Mouse (Mus musculus): ENCODE results near the gene Wfdc3. TPM values are rescaled to one million over a fixed set of nuclear protein-coding genes. Genes with fewer than 3 reads are reported as not detected.
A peak's percentile ranks its signal among the peaks of the same experiment; 100 is the strongest.
"Not testable (repeated sequence)": the region's sequence is repeated elsewhere in the genome, so short reads cannot be mapped to it uniquely, and the experiment has no call there.

Gene Wfdc3
- total RNA-seq, 1 experiment from 2014 or later: 0.58 TPM

- no peak for ATAC-seq (ENCODE audit: extremely low read depth, insufficient number of reproducible peaks, low FRiP score, poor library complexity, severe bottlenecking)
Observed at GRCm38 (mm10) chr2:164752454-164752853, 6.7 kb upstream of the Wfdc3 start.

DNA sequence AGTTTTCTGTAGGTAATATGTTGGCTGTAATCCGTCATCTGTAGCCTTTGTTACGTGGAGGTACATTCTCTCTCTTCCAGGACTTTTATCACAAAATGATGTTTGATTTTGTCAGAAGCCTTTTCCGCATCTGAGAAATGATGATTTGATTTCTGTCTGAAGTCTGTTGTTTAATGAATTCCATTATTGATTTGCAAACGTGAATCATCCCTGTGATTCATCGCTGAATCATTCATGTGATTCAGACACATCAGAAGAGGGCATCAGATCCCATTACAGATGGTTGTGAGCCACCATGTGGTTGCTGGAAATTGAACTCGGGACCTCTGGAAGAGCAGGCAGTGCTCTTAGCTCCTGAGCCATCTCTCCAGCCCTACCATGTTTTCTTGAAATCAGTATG, 3.3 kb upstream of the Wfdc3 start:
- ATAC-seq (ENCODE audit: extremely low read depth, insufficient number of reproducible peaks, low FRiP score, poor library complexity, severe bottlenecking): no peak

- ATAC-seq (ENCODE audit: extremely low read depth, insufficient number of reproducible peaks, low FRiP score, poor library complexity, severe bottlenecking): no peak
Observed at GRCm38 (mm10) chr2:164748191-164748590, 2.5 kb upstream of the Wfdc3 start.

- ATAC-seq (ENCODE audit: extremely low read depth, insufficient number of reproducible peaks, low FRiP score, poor library complexity, severe bottlenecking): no peak
Observed at GRCm38 (mm10) chr2:164746693-164747092, 962 bp upstream of the Wfdc3 start.

DNA sequence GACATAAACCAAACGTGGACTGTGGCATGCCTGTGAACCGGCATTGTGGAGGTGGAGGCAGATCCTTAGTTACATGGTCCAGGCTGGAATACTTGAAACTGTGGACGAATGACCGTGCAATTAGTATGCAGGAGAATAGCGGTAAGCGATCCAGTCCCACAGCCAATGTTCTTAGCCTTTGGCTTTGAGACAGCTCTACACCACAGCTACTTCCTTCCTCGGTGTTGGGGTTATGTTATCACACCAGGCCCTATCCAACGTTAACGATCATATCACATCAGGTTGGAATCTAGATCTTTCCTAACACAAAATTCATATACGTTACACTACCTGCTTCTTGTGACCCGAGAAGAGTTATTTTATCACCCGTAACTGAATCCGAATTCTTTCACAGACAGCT, 744 bp downstream of the Wfdc3 start:
- no peak for ATAC-seq (ENCODE audit: extremely low read depth, insufficient number of reproducible peaks, low FRiP score, poor library complexity, severe bottlenecking)

DNA sequence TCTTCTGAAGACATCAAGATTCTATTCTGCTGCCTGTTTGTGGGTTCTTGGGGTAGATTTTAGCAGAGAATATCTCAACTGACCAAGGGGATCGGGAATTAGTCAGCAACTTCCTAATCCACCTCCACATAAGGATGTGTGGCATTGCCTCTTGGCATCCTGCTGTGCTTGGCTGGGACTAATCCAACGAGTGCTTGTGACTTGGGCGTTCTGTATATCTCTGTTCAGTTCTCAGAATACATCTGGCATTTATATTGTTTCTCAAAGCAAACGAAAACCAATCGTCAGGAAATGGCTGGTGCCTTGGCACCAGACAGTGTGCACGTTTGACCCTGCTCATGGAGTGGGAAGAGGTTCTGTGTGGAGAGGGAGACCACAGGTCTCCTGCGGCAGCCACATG, 5.9 kb downstream of the Wfdc3 start:
- no peak for ATAC-seq (ENCODE audit: extremely low read depth, insufficient number of reproducible peaks, low FRiP score, poor library complexity, severe bottlenecking)

- ATAC-seq (ENCODE audit: extremely low read depth, insufficient number of reproducible peaks, low FRiP score, poor library complexity, severe bottlenecking): no peak
Observed at GRCm38 (mm10) chr2:164737377-164738090, 8.2 kb downstream of the Wfdc3 start.

GRCm38 (mm10) chr2:164735446-164735845, 10.3 kb downstream of the Wfdc3 start:
- no peak for ATAC-seq (ENCODE audit: extremely low read depth, insufficient number of reproducible peaks, low FRiP score, poor library complexity, severe bottlenecking)

- ATAC-seq (ENCODE audit: extremely low read depth, insufficient number of reproducible peaks, low FRiP score, poor library complexity, severe bottlenecking): no peak
Observed at GRCm38 (mm10) chr2:164734839-164735238, 10.9 kb downstream of the Wfdc3 start.

DNA sequence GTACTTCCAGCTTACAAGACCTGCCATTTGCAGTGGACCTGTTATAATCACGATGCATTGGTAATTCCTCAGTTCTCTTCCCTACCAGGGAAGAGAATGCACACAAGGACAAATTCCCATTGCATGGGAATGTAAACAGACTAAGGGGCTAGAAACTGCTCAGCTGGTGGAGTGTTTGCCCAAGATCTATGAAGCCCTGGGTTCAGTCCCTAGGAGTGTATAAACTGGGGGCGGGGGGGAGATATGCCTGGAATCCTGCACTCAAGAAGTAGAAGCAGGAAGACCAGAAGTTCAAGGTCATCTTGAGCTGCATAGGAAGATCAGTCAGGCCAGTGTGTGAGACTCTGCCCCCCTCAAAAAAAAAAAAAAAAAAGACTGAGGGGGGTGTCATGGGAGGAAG, 12.5 kb downstream of the Wfdc3 start:
- ATAC-seq (ENCODE audit: extremely low read depth, insufficient number of reproducible peaks, low FRiP score, poor library complexity, severe bottlenecking): no peak

- no peak for ATAC-seq (ENCODE audit: extremely low read depth, insufficient number of reproducible peaks, low FRiP score, poor library complexity, severe bottlenecking)
Observed at GRCm38 (mm10) chr2:164731719-164732118, 14.0 kb downstream of the Wfdc3 start.

GRCm38 (mm10) chr2:164725895-164726619, 19.7 kb downstream of the Wfdc3 start:
- ATAC-seq (ENCODE audit: extremely low read depth, insufficient number of reproducible peaks, low FRiP score, poor library complexity, severe bottlenecking): peak; percentile 84

GRCm38 (mm10) chr2:164723276-164723675, 22.5 kb downstream of the Wfdc3 start:
- ATAC-seq (ENCODE audit: extremely low read depth, insufficient number of reproducible peaks, low FRiP score, poor library complexity, severe bottlenecking): no peak

GRCm38 (mm10) chr2:164716194-164716786, 29.4 kb downstream of the Wfdc3 start:
- ATAC-seq (ENCODE audit: extremely low read depth, insufficient number of reproducible peaks, low FRiP score, poor library complexity, severe bottlenecking): not testable (repeated sequence)

DNA sequence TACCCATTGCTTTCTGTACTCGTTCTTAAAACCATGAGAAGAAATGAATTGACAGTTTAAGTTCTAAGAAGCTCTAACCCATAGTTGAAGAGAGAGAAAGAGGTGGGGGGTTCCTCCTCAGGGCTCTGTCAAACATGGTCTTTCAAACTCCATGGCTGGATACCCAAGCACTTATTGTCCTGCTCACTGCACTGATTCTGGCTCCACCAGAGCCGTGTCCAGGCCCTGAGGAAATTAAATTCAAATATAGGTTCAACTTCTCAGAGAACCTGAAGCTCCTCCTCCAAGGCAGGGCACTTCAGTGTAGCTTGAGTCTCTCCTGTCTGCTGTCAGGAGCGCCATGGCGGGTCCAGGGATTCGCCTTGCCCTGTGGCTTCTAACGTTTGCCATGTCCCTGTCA, 30.7 kb downstream of the Wfdc3 start, which contains the start of gene Spint5:
Gene Spint5, plus strand, starts transcription at position 301 of the 400 bp plus-strand sequence.
- no peak for ATAC-seq (ENCODE audit: extremely low read depth, insufficient number of reproducible peaks, low FRiP score, poor library complexity, severe bottlenecking)

DNA sequence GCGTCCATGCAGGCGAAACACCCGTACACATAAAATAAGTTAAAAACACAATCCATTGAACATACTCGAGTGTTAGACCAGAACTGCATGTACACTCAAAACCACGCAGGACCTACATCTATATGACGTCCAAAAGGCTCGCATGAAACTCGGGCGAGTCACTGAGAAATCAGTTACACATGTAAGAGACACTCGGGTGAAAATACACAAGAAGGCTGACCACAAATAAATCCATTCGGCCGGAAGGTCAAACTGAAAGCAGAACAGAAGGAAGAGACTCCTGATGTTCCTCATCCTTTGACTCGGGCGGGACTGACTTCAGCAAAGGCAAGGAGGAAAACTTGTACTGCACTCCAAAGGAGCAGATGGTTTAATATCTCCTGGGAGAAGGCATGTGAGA, 39.7 kb downstream of the Wfdc3 start:
- no peak for ATAC-seq (ENCODE audit: extremely low read depth, insufficient number of reproducible peaks, low FRiP score, poor library complexity, severe bottlenecking)

GRCm38 (mm10) chr2:164705328-164705727, 40.4 kb downstream of the Wfdc3 start:
- ATAC-seq (ENCODE audit: extremely low read depth, insufficient number of reproducible peaks, low FRiP score, poor library complexity, severe bottlenecking): no peak

GRCm38 (mm10) chr2:164704235-164704634, 41.5 kb downstream of the Wfdc3 start:
- no peak for ATAC-seq (ENCODE audit: extremely low read depth, insufficient number of reproducible peaks, low FRiP score, poor library complexity, severe bottlenecking)

GRCm38 (mm10) chr2:164701761-164702160, 44.0 kb downstream of the Wfdc3 start:
- no peak for ATAC-seq (ENCODE audit: extremely low read depth, insufficient number of reproducible peaks, low FRiP score, poor library complexity, severe bottlenecking)

DNA sequence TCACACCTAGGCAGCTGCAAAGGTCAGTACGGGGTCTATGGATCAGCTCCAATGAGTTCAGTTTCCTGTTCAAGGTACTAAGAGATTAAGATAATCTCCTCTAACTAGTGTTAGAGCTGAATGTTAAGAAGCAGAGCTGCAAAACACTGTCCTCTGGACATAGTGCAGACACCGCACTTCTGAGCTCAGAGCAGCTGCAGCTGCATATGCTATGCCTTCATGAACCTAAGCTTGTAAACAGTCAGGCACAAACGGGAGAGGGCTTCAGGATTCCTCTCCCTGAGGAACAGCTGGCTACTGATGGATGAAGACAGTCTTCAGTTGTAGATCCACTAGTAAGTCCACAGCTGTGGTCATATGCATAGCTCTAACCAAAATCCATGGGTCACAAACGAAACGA, 44.8 kb downstream of the Wfdc3 start:
- ATAC-seq (ENCODE audit: extremely low read depth, insufficient number of reproducible peaks, low FRiP score, poor library complexity, severe bottlenecking): no peak
